Mouse (Mus musculus): ENCODE measurements around the gene Olfr365. TPM values are rescaled to one million over a fixed set of nuclear protein-coding genes. Genes with fewer than 3 reads are reported as not detected.

Olfr365 gene
- polyA plus RNA-seq (2017; shearing (Covaris generic)), result not detected

DNA sequence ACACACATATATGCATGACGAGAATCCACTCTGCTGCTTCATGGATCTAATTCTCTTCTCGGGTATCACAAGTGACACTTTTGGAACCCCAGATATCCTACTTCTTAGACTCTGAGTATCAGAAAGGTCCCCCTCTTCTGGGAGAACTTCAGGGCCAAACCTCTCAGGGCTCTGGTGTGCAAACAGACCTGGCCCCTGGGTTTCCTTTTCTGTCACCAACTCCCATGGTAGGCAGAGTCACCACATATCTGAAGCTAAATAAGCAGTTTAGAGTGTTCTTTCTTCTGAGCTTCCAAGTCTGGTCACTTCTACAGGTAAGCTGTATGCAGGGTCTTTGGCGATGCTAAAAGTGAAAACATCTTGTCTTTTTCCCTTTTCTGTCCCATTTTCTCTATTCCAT, at the start of gene Olfr365:
Gene Olfr365 (plus strand): TSS at position 301 of the 400 bp plus-strand sequence.

DNA sequence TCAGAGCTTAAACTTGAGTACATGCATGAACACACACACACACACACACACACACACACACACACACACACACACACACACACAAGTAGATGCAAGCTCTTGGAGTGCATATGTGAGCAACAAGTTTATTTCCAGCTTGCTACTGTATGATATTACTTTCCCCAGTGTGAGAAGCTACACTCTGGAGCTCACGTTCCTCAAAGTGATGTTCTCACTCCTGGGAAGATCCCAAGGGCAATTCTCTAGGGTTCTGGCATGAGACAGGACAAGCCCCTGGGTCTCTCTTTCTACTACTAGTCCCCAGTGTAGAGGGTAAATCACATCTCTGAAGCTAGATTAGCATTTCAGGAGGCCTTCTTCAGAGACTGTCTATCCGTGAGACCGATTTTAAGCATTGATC, 49.0 kb upstream of the Olfr365 start, which contains the start of gene Olfr364-ps1:
Gene Olfr364-ps1 (plus strand): TSS at position 301 of the 400 bp plus-strand sequence.

GRCm38 (mm10) chr2:37211274-37211673, 23.3 kb downstream of the Olfr365 start, which contains the start of gene Olfr366:
Gene Olfr366, plus strand, starts transcription at chr2:37211574.

Other genes starting within 250 kb of the Olfr365 start
- gene Olfr357, start 194.4 kb upstream of the Olfr365 start, polyA plus RNA-seq (2017; shearing (Covaris generic)), result not detected
- gene Olfr358, start 178.9 kb upstream of the Olfr365 start, polyA plus RNA-seq (2017; shearing (Covaris generic)), result 0.05 TPM
- gene Olfr360, start 122.5 kb upstream of the Olfr365 start, polyA plus RNA-seq (2017; shearing (Covaris generic)), result not detected
- not detected for gene Olfr361, start 98.9 kb upstream of the Olfr365 start, polyA plus RNA-seq (2017; shearing (Covaris generic))
- gene Olfr362, start 70.3 kb upstream of the Olfr365 start, polyA plus RNA-seq (2017; shearing (Covaris generic)), result not detected
- not detected for gene Olfr364-ps1, start 48.9 kb upstream of the Olfr365 start, polyA plus RNA-seq (2017; shearing (Covaris generic))
- gene Olfr366, start 23.4 kb downstream of the Olfr365 start, polyA plus RNA-seq (2017; shearing (Covaris generic)), result not detected
- not detected for gene Olfr368, start 138.3 kb downstream of the Olfr365 start, polyA plus RNA-seq (2017; shearing (Covaris generic))
- 32.0 TPM for gene Pdcl, start 171.1 kb downstream of the Olfr365 start, polyA plus RNA-seq (2017; shearing (Covaris generic))
- gene Rc3h2, start 234.7 kb downstream of the Olfr365 start, polyA plus RNA-seq (2017; shearing (Covaris generic)), result 38.5 TPM